Mouse (Mus musculus): ENCODE data around the gene Mt3. TPM values are rescaled to one million over a fixed set of nuclear protein-coding genes. Genes with fewer than 3 reads are reported as not detected.
"Not testable (repeated sequence)": the region's sequence is repeated elsewhere in the genome, so short reads cannot be mapped to it uniquely, and the experiment has no call there.

Mt3 gene
- polyA plus RNA-seq, 1 experiment = 1.9 TPM

GRCm38 (mm10) chr8:94129133-94129789 lies 23.1 kb upstream of the Mt3 start:
- TF ChIP-seq POLR2A (IDR thresholded peaks at IDR 0.05; ENCODE audit: control insufficient read depth, extremely low read depth, insufficient read depth, low read length, poor library complexity) (no peak), CTCF (IDR thresholded peaks at IDR 0.05; ENCODE audit: borderline replicate concordance, control insufficient read depth, extremely low read depth, insufficient read depth, low read length, poor library complexity) (no peak)
- no peaks in the 10 kb centered on the region for H3K27me3 ChIP-seq (ENCODE audit: control insufficient read depth, insufficient read depth, low read length)
- H3K4me3 ChIP-seq (ENCODE audit: control insufficient read depth, insufficient read depth, low read length) = no peak overlapping the region
- no peak for DNase-seq
- no peaks in the 10 kb centered on the region for H3K4me1 ChIP-seq (replicated peaks; ENCODE audit: control insufficient read depth, insufficient read depth, low read length)
- no peak overlapping the region for H3K27ac ChIP-seq (ENCODE audit: control insufficient read depth, insufficient read depth, low read length)
- 94% methylated on average over 6 of the region's 6 CpGs for WGBS
- H3K36me3 ChIP-seq (ENCODE audit: control insufficient read depth, insufficient read depth, low read length) = no peaks in the 10 kb centered on the region

- Histone ChIP-seq H3K4me3 (ENCODE audit: control insufficient read depth, insufficient read depth, low read length) (no peak overlapping the region), H3K27ac (ENCODE audit: control insufficient read depth, insufficient read depth, low read length) (no peak overlapping the region), H3K27me3 (ENCODE audit: control insufficient read depth, insufficient read depth, low read length) (no peaks in the 10 kb centered on the region), H3K36me3 (ENCODE audit: control insufficient read depth, insufficient read depth, low read length) (no peaks in the 10 kb centered on the region), H3K4me1 (replicated peaks; ENCODE audit: control insufficient read depth, insufficient read depth, low read length) (no peaks in the 10 kb centered on the region)
- no peak for DNase-seq
- WGBS = 96% methylated on average over 4 of the region's 4 CpGs
- TF ChIP-seq CTCF (IDR thresholded peaks at IDR 0.05; ENCODE audit: borderline replicate concordance, control insufficient read depth, extremely low read depth, insufficient read depth, low read length, poor library complexity) (no peak), POLR2A (IDR thresholded peaks at IDR 0.05; ENCODE audit: control insufficient read depth, extremely low read depth, insufficient read depth, low read length, poor library complexity) (no peak)
Measured at GRCm38 (mm10) chr8:94130126-94130525, 22.3 kb upstream of the Mt3 start.

DNA sequence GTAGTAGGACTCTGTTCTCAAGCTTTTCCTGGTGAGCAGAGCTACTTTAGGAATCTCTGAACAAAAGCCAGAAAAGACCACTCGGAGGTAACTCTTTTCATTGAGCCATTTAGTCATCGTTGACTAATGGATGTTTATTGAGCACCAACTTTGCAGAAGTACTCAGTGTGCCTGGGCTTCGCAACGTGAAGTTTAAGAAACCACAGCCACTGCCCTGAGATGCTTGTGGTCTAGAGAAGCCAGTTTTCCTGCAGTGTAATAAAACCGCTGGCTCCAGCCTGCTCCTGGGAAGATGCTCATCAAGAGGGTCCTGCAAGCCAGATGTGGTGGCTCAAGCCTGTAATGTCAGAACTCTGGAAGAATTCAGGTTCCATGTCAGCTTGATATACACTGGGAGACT lies 20.3 kb upstream of the Mt3 start:
- Histone ChIP-seq H3K27ac (ENCODE audit: control insufficient read depth, insufficient read depth, low read length) (no peak overlapping the region), H3K4me1 (replicated peaks; ENCODE audit: control insufficient read depth, insufficient read depth, low read length) (no peaks in the 10 kb centered on the region), H3K27me3 (ENCODE audit: control insufficient read depth, insufficient read depth, low read length) (no peaks in the 10 kb centered on the region), H3K4me3 (ENCODE audit: control insufficient read depth, insufficient read depth, low read length) (no peak overlapping the region), H3K36me3 (ENCODE audit: control insufficient read depth, insufficient read depth, low read length) (no peaks in the 10 kb centered on the region)
- no peak for TF ChIP-seq POLR2A (IDR thresholded peaks at IDR 0.05; ENCODE audit: control insufficient read depth, extremely low read depth, insufficient read depth, low read length, poor library complexity)
- no peak for TF ChIP-seq CTCF (IDR thresholded peaks at IDR 0.05; ENCODE audit: borderline replicate concordance, control insufficient read depth, extremely low read depth, insufficient read depth, low read length, poor library complexity)
- WGBS = 31% methylated on average over 5 of the region's 5 CpGs
- no peak for DNase-seq

DNA sequence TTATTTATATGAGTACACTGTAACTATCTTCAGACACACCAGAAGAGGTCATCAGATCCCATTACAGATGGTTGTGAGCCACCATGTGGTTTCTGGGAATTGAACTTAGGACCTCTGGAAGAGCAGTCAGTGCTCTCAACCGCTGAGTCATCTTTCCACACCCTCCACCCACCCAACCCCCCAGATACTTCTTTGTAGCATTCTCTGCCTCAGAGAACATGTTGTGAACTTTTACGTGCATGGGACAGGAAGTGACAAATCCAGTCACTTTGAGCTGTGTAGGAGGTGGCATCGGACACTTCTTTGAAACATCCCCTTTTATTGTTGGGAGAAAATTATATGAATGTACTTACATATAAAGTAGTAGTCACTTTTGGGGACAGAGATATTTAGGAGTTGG lies 17.8 kb upstream of the Mt3 start:
- not testable (repeated sequence) for H3K27me3 ChIP-seq (ENCODE audit: control insufficient read depth, insufficient read depth, low read length); H3K36me3 ChIP-seq (ENCODE audit: control insufficient read depth, insufficient read depth, low read length); DNase-seq; H3K4me1 ChIP-seq (replicated peaks; ENCODE audit: control insufficient read depth, insufficient read depth, low read length); H3K27ac ChIP-seq (ENCODE audit: control insufficient read depth, insufficient read depth, low read length); H3K4me3 ChIP-seq (ENCODE audit: control insufficient read depth, insufficient read depth, low read length)
- WGBS = 27% methylated on average over 3 of the region's 3 CpGs

DNA sequence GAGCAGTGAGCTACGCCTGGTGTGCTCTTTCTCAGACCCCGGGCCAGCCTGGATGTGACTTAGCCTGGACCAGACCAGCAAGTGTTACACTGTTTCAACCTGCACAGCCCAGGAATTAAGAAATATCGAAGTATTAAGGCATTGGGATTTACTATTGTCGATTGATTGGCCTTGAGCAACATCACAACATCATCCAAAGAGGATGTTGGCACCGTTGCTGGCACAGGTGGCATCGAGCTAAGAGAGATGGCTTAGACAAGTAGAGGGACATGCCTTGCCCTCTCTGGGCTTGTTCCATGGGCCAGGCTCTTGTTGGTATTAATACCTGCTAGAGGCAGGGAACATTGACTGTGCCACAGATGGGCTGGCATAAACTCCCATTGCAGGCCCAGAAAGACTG lies 16.9 kb upstream of the Mt3 start:
- no peak for TF ChIP-seq CTCF (IDR thresholded peaks at IDR 0.05; ENCODE audit: borderline replicate concordance, control insufficient read depth, extremely low read depth, insufficient read depth, low read length, poor library complexity)
- no peak for TF ChIP-seq POLR2A (IDR thresholded peaks at IDR 0.05; ENCODE audit: control insufficient read depth, extremely low read depth, insufficient read depth, low read length, poor library complexity)
- Histone ChIP-seq H3K27ac (ENCODE audit: control insufficient read depth, insufficient read depth, low read length) (no peak overlapping the region), H3K27me3 (ENCODE audit: control insufficient read depth, insufficient read depth, low read length) (no peaks in the 10 kb centered on the region), H3K4me1 (replicated peaks; ENCODE audit: control insufficient read depth, insufficient read depth, low read length) (no peaks in the 10 kb centered on the region), H3K4me3 (ENCODE audit: control insufficient read depth, insufficient read depth, low read length) (no peak overlapping the region), H3K36me3 (ENCODE audit: control insufficient read depth, insufficient read depth, low read length) (no peaks in the 10 kb centered on the region)
- 92% methylated on average over 6 of the region's 6 CpGs for WGBS
- no peak for DNase-seq

GRCm38 (mm10) chr8:94136192-94136591 lies 16.2 kb upstream of the Mt3 start:
- H3K4me1 ChIP-seq (replicated peaks; ENCODE audit: control insufficient read depth, insufficient read depth, low read length) = no peaks in the 10 kb centered on the region
- H3K4me3 ChIP-seq (ENCODE audit: control insufficient read depth, insufficient read depth, low read length) = no peak overlapping the region
- no peaks in the 10 kb centered on the region for H3K36me3 ChIP-seq (ENCODE audit: control insufficient read depth, insufficient read depth, low read length)
- TF ChIP-seq CTCF (IDR thresholded peaks at IDR 0.05; ENCODE audit: borderline replicate concordance, control insufficient read depth, extremely low read depth, insufficient read depth, low read length, poor library complexity) (no peak), POLR2A (IDR thresholded peaks at IDR 0.05; ENCODE audit: control insufficient read depth, extremely low read depth, insufficient read depth, low read length, poor library complexity) (no peak)
- H3K27me3 ChIP-seq (ENCODE audit: control insufficient read depth, insufficient read depth, low read length) = no peaks in the 10 kb centered on the region
- DNase-seq = no peak
- no peak overlapping the region for H3K27ac ChIP-seq (ENCODE audit: control insufficient read depth, insufficient read depth, low read length)
- 91% methylated on average over 7 of the region's 7 CpGs for WGBS

DNA sequence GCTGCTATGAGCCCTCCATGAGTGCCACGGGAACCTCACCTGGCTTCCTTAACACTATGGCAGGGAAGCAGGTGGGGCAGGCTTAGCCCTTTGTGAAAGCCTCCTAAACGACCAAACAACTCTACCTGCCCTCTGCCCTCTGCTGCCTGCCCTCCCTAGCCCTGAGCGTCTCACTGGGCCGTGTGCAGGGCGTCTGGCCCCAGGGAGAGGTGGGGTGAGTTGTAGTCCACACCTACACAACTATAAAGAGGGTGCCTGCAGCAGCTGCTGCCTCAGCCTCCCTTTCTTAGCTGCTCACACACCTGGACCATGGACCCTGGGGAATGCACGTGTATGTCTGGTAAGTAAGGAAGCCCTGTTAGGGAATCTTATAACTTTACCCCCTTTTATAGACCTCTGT lies 15.5 kb upstream of the Mt3 start, which contains the start of gene Mt4:
TSS of gene Mt4 (plus strand) at position 265 of the 400 bp plus-strand sequence.
- no peaks in the 10 kb centered on the region for H3K4me1 ChIP-seq (replicated peaks; ENCODE audit: control insufficient read depth, insufficient read depth, low read length)
- WGBS = 68% methylated on average over 6 of the region's 6 CpGs
- no peak within 1 kb of the TSS for H3K4me3 ChIP-seq (ENCODE audit: control insufficient read depth, insufficient read depth, low read length)
- H3K36me3 ChIP-seq (ENCODE audit: control insufficient read depth, insufficient read depth, low read length) = no peaks in the 10 kb centered on the region
- no peaks in the 10 kb centered on the region for H3K27me3 ChIP-seq (ENCODE audit: control insufficient read depth, insufficient read depth, low read length)
- TF ChIP-seq POLR2A (IDR thresholded peaks at IDR 0.05; ENCODE audit: control insufficient read depth, extremely low read depth, insufficient read depth, low read length, poor library complexity) (no peak), CTCF (IDR thresholded peaks at IDR 0.05; ENCODE audit: borderline replicate concordance, control insufficient read depth, extremely low read depth, insufficient read depth, low read length, poor library complexity) (no peak)
- no peak within 1 kb of the TSS for H3K27ac ChIP-seq (ENCODE audit: control insufficient read depth, insufficient read depth, low read length)
- DNase-seq = no peak

Measured in thymus, adult 2 months (tissue).